Mouse (Mus musculus) Patski (cell line): ENCODE measurements at regions not wholly inside any gene's neighbourhood (a gene's known extent, or its start where the extent isn't known, plus 50 kb on each side); places are given as distances from the start of the nearest gene placed in this dataset.
"Not testable (repeated sequence)": the region's sequence is repeated elsewhere in the genome, so short reads cannot be mapped to it uniquely, and the experiment has no call there.

ENCODE experiments used
- ATAC-seq: fragments of 100-300 bp; one replicate; pipeline ENCODE4 v1.8.0; 2021
- CTCF ChIA-PET: fragments of 350-600 bp; sonication (Branson Sonifier 250); formaldehyde crosslinking; loops from one replicate; lab custom pipeline; 2022; ENCODE audit warnings: inconsistent platforms; lab: Charles Lee
- POLR2A ChIA-PET: fragments of 350-600 bp; sonication (Branson Sonifier 250); formaldehyde crosslinking; loops from one replicate; lab custom pipeline; 2022; ENCODE audit warnings: antibody characterized with exemption, inconsistent platforms; lab: Charles Lee
- DNase-seq: peaks from one replicate; pipeline ENCODE4 v3.0.0-alpha.2; 2011; ENCODE audit warnings: low read depth, low spot score
- H3K27me3 ChIP-seq: fragments of 371-371 bp; one replicate; pipeline ENCODE4 v1.5.1; 2021
- CTCF ChIP-seq: fragments of 100-300 bp; IDR thresholded peaks from one replicate; pipeline ENCODE4 v1.5.1; 2021
- in situ Hi-C: fragments of 300-500 bp; cut with MboI; formaldehyde crosslinking; loops from 3 replicates; pipeline ENCODE4 v1.11.1; 2018; ENCODE audit warnings: low pct_unique_long_range_greater_than_20kb, mixed read lengths

DNA sequence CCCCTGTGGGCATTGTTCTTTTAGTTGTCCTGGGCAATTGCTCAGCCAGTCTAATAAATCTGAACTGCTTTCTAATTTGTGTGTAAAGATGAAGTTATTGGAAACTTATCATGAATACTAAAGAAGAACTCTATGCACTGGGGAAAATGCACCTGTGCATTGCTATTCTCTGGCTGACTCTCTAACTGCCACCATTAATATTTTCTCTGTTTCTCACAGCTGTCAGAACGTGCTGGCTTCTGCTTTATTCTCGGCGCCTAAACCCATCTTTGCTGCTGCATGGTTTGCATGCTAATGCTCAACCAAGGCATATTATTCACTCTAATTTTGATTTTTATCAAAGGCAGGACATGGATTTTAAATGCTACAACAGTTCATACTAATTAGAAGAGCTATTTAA is 128.9 kb upstream of the Gm527 start:
- ChIA-PET POLR2A (no interaction called here), CTCF (no interaction called here)
- TF ChIP-seq CTCF, result no peak
- in situ Hi-C loops, result no loop called here
- DNase-seq (no peak), ATAC-seq (no peak)
- H3K27me3 ChIP-seq, result no peaks in the 10 kb centered on the region

DNA sequence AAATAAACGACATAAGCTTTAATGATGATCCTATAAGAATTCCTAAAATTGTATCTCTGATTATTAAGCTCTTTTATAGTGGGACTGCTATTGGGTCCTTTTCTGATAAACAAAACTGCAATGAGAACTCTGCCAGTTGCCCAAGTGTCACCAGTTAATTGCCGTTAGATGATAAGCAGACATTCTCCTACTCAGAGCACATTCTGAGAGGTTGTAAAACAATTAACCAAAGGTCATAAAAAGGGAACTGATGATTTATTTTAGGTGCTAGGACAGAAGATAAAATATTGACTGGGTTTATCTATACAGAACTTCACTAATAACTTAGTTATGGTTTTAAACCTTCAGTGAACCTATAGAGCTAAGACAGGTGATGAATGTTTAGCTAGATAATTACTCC is 109.2 kb upstream of the Gm527 start:
- CTCF ChIA-PET, result not testable (repeated sequence)

DNA sequence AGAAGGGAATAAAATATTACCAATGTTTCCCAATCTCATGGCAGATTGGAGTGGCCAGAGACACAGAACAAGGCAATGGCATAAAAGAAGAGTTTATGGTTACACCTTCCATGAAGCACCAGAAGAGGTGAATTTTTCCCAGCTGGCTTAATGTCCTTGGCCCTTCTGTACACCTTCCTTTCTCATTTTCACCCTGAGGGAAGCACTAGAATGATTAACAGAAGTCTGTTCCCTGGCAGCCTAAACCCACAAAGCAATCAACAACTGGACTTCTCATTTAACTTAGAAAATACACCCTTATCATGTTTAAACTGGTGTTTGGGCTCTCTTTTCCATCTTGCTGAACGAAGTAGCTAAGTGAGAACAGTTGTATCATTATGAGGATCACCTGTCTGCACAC is 107.6 kb upstream of the Gm527 start:
- ChIA-PET CTCF (no interaction called here), POLR2A (no interaction called here)
- in situ Hi-C loops, result no loop called here
- peaks cover 6% of the 10 kb centered on the region for H3K27me3 ChIP-seq
- ATAC-seq, result no peak
- DNase-seq, result no peak
- no peak for TF ChIP-seq CTCF

More for the DNA sequence above, 109.2 kb upstream of the Gm527 start:
- in situ Hi-C loops, H3K27me3 ChIP-seq, DNase-seq, POLR2A ChIA-PET, ATAC-seq: not testable (repeated sequence)

DNA sequence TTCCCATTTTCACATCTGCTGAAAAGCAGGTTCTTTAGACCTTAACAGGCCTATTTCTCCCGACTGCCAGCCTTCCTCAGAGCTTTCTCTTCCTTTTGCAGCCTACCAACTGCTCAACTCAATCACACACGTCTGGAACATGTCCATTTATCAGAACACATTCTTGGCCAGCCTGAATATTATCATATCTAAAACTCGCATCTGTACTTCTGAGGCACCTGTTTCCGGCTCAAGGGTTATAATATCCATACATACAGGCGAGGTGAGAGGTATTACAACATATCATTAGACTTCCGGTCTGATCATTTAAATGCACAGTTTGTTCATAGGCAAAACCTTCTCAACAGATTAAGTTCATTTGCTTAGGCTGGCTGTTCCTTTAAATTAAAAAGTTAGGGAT is 101.8 kb upstream of the Gm527 start:
- DNase-seq, result no peak
- POLR2A ChIA-PET, result no interaction called here
- peaks cover 18% of the 10 kb centered on the region for H3K27me3 ChIP-seq
- no peak for ATAC-seq
- CTCF ChIA-PET, result no interaction called here
- TF ChIP-seq CTCF, result no peak
- in situ Hi-C loops, result no loop called here

DNA sequence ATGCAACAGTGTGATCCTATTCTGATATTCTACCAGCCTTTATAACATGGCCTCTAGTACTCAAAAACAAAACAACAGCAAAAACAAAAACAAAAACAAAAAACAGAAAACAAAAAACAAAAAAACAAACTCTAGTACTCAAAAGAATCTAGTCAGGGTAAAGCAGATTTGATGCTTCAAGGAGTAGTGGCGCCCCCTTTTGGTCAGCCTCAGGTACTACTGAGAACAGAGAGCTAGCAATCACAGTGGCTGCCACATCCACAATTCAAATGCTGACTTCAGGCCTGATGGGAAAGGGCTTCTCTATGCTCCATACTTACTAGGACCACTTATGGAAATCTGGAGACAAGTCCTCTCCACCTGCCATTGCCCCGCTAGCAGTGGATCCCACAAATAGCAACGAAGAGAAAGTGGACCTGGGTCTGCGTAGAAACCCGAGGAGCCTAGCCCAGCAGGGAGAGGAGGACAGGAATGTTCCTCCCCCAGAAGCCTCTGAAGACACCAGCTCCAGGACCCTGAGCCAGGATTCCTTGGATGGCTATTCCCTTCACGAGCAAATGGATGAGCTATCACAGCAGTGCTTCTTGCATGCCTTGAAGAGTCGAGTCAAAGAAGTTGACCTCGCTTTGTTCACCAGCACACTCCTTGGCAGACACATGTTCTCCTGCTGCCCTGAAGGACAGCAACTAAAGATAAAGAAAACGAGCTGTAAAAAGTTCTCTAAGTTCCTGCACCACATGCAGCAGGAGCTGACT is 100.5 kb upstream of the Gm527 start:
- no peak for TF ChIP-seq CTCF
- in situ Hi-C loops, result no loop called here
- no peak for DNase-seq
- POLR2A ChIA-PET, result no interaction called here
- ATAC-seq, result no peak
- CTCF ChIA-PET, result no interaction called here
- H3K27me3 ChIP-seq, result peaks cover 21% of the 10 kb centered on the region

DNA sequence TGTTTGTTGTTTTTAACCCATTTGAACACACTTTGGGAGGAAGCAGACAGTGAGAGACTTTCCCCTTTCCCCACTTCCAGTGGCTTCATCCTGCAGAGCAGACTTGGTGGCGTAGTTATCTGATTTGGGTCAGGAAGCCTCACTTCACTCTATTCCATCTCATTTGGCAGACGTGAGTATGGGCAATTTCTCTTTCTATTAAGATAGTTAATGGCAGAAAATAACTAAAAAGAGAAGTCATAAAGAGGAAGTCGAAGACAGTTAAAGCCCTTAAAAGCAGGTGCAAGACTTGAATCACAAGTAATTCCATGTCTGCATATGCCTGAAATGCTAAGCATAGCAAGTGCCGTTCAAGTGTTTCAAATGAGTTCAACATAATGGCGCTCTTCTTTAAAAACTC is 97.0 kb upstream of the Gm527 start:
- ChIA-PET POLR2A (no interaction called here), CTCF (no interaction called here)
- DNase-seq (no peak), ATAC-seq (no peak)
- TF ChIP-seq CTCF, result no peak
- H3K27me3 ChIP-seq, result peaks cover 27% of the 10 kb centered on the region
- in situ Hi-C loops, result no loop called here

DNA sequence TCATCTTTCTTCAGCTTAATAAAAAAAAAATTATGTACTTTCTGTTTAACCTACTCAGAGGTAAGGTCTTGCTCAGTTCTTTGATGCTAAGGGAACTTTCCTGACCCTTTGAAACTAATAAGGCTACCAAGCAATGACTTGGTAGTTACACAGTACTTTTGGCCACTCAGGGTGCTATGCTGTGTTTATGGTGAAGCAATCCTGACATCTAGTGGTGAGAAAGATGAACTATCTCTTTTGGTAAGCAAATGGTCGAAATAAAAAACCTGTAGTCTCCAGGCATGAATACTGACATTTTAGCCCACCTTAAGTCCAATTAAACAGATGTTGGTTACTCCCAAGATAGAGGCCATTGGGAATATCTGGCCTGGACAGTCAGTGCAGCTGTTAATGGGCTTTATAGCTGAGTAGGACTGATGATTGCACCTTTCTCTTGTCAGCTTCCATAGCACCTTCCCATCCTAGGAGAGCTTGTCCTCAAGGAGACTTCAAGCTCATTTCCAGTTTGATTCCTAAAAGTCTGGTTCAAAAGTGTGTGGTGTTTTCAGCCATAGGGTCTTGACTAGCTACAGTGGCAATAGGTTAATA is 88.0 kb upstream of the Gm527 start:
- ATAC-seq (no peak), DNase-seq (no peak)
- TF ChIP-seq CTCF, result peak; percentile 52
- H3K27me3 ChIP-seq, result peaks cover 18% of the 10 kb centered on the region
- CTCF ChIA-PET, result no interaction called here
- POLR2A ChIA-PET, result no interaction called here
- in situ Hi-C loops, result no loop called here

DNA sequence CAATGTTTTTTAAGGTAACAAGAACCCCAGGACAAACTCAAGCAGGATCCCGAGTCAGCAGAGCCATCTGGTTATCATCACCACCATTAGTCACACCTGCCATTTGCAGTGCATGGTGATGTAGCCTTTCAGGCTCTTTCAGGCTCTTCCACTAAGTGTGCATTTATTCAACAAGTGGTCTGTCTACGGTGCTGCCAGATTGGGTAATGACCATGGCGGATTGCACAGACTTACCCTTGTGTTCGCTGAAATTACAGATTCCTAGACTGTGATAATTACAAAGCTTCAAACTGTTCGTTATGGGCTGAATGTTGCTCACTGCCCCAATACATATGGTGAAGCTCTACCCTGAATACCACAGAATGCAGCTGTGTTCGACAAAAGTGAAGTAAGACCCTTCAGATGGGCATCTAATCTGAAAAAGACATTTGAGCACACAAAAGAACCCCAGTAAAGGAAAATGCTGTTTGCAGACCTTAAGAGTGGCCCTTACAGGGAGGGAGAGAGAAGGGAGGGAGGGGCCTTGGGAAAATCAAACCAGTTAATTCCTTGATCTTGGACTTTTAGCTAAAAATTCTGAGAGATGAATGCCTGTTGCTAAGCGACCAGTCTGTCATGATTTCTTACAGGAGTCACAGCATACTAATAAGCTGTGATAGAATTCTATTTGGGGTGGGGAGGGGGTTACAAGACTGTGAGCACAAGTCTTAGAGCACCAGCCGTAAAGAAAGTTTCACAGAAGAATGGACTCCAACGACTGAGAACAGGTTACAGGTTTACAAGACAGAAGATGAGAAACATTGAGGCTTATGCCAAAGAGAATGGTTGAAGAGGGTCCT is 85.2 kb upstream of the Gm527 start:
- ATAC-seq (no peak), DNase-seq (no peak)
- in situ Hi-C loops, result no loop called here
- ChIA-PET CTCF (no interaction called here), POLR2A (no interaction called here)
- peaks cover 28% of the 10 kb centered on the region for H3K27me3 ChIP-seq
- no peak for TF ChIP-seq CTCF

DNA sequence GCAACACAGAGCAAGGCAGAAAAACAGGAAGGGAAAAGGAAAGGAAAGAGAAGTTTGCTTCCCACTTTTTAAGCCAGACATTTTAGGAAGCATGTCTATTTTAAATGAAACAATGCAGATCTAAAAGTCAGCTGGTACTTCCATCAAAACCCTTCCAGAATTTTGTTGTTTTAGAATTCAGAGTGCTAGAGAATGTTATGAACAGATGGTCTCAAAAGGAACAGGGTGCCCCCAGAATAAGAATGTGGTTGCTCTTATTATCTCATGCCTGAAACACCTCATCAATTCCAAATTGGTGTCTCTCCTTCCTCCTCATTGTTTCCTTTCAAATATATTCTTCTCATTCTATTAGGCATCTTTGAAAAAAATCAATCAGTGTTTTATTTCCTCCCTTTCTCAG is 60.0 kb upstream of the Gm527 start:
- no peak for DNase-seq
- in situ Hi-C loops, result no loop called here
- H3K27me3 ChIP-seq, result peaks cover 2% of the 10 kb centered on the region
- ChIA-PET POLR2A (no interaction called here), CTCF (no interaction called here)
- no peak for TF ChIP-seq CTCF
- no peak for ATAC-seq
